Comparison of ENCODE assay signal across 16 mouse cellular contexts in genomic region chr5:114544205-114544604, GRCm38 (mm10).
"Had no signal": no experiment of that assay in that cellular context is flagged by ENCODE, and none has a peak within 500 bp of the region (broad histone marks: within the 10 kb centered on the region; RNA-seq: fewer than 3 reads in every experiment).

No protein-coding gene starts in this region.

- DNase-seq: cerebellum, adult 9-10 months; cerebellum, adult 9-11 months; cerebellum, postnatal 10 days; cerebellum, postnatal 14 days; cerebellum, postnatal 25 days; cerebellum, postnatal 36 days; embryo, embryonic 11 days; forebrain, postnatal 0 days; gastrocnemius, adult 2 months; gastrocnemius, postnatal 10 days; gastrocnemius, postnatal 14 days; gastrocnemius, postnatal 25 days; gastrocnemius, postnatal 36 days; heart, adult 11 months; heart, adult 18-20 months; heart, adult 2 months had no signal
